10 mouse cellular contexts compared by ENCODE assay signal in the genomic region with DNA sequence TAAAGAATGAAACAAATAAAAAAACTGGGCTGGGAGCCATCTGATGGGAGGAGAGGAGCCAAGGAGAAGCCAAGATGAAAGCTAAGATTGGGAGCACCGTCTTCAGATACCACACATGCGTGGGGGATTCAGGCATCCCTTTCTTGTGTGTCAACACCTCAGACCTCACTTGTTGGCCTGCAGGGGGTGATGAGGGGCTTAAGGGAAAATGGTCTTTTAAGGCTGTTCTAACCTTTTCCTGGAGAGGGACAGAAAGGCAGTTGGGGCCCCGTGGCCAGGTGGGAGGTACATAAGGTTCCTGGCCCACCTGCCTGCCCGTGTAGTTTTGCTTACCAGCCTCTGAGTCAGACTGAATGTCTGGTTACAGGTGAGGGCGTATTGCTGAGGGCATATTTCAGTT. TPM values are rescaled to one million over a fixed set of nuclear protein-coding genes. Genes with fewer than 3 reads are reported as not detected.
DNase-seq lines count a peak whose midpoint lies in the region; ATAC-seq and TF ChIP-seq lines count a peak whose summit lies in the region.
"Had no signal": no experiment of that assay in that cellular context is flagged by ENCODE, and none has a peak within 500 bp of the region (broad histone marks: within the 10 kb centered on the region; RNA-seq: fewer than 3 reads in every experiment).

No protein-coding gene starts in this region.

- DNase-seq in heart, postnatal 14 days: no peak
- no peak for DNase-seq in lung, adult 2 months
- DNase-seq in left cerebral cortex, adult 8-10 months (ENCODE audit: low spot score in 2 of 2): no peak
- no peak for DNase-seq in left cerebral cortex, postnatal 36 days (ENCODE audit: low spot score in 2 of 2)

- peak overlapping the region; percentile 24; the same call in 1 of the 2 replicates for H3K27ac ChIP-seq in heart, embryonic 11.5 days (ENCODE audit: low read depth, low read length)
- H3K27ac ChIP-seq in lung, embryonic 16.5 days (ENCODE audit: low read length): no peak overlapping the region
- peak overlapping the region; percentile 94 for H3K27ac ChIP-seq in heart, embryonic 16.5 days (ENCODE audit: low read length)
- H3K27ac ChIP-seq: macrophage had no signal

- no peaks in the 10 kb centered on the region for H3K27me3 ChIP-seq in heart, embryonic 11.5 days (ENCODE audit: control insufficient read depth, insufficient read depth, low read length)
- no peaks in the 10 kb centered on the region for H3K27me3 ChIP-seq in lung, embryonic 16.5 days (ENCODE audit: control insufficient read depth, insufficient read depth, low read depth, low read length)
- no peaks in the 10 kb centered on the region for H3K27me3 ChIP-seq in heart, embryonic 16.5 days (ENCODE audit: control insufficient read depth, insufficient read depth, low read length)
- no peaks in the 10 kb centered on the region for H3K27me3 ChIP-seq in myocyte (ENCODE audit: control insufficient read depth, insufficient read depth, insufficient read length)

- TF ChIP-seq CTCF in lung, adult 2 months (IDR thresholded peaks at IDR 0.05; ENCODE audit: insufficient read depth, low read length): no peak

- peaks cover 28% of the 10 kb centered on the region for H3K36me3 ChIP-seq in heart, embryonic 11.5 days (ENCODE audit: control insufficient read depth, insufficient read depth, low read length)
- peaks cover 6% of the 10 kb centered on the region for H3K36me3 ChIP-seq in lung, embryonic 16.5 days (ENCODE audit: control insufficient read depth, insufficient read depth, low read length)
- H3K36me3 ChIP-seq in heart, embryonic 16.5 days (ENCODE audit: control insufficient read depth, insufficient read depth): peaks cover 40% of the 10 kb centered on the region
- peaks cover 40% of the 10 kb centered on the region for H3K36me3 ChIP-seq in myocyte (ENCODE audit: control insufficient read depth, insufficient read depth)

- WGBS in heart, embryonic 11.5 days (ENCODE audit: insufficient replicate concordance): 54% methylated on average over 5 of the region's 5 CpGs
- 62% methylated on average over 5 of the region's 5 CpGs for whole genome bisulfite sequencing in lung, embryonic 16.5 days
- 56% methylated on average over 5 of the region's 5 CpGs for WGBS in lung, adult 2 months
- 43% methylated on average over 5 of the region's 5 CpGs for WGBS in heart, embryonic 16.5 days

- H3K4me3 ChIP-seq in heart, embryonic 11.5 days (ENCODE audit: low read depth, low read length): peak overlapping the region; percentile 86
- peak overlapping the region; percentile 89 for H3K4me3 ChIP-seq in lung, embryonic 16.5 days (ENCODE audit: low read length)
- no peak overlapping the region for H3K4me3 ChIP-seq in lung, adult 2 months (replicated peaks; ENCODE audit: extremely low read depth, low read depth, low read length)
- peak overlapping the region; percentile 83 for H3K4me3 ChIP-seq in heart, embryonic 16.5 days (ENCODE audit: low read length)
- no peak overlapping the region for H3K4me3 ChIP-seq in myocyte

- H3K4me2 ChIP-seq in heart, embryonic 11.5 days: peak overlapping the region; percentile 67
- H3K4me2 ChIP-seq in lung, embryonic 16.5 days (ENCODE audit: low read depth, low read length): peak overlapping the region; percentile 97
- H3K4me2 ChIP-seq in heart, embryonic 16.5 days (ENCODE audit: low read depth, low read length): peak overlapping the region; percentile 86
- peak overlapping the region; percentile 35 for H3K4me2 ChIP-seq in myocyte (ENCODE audit: low read depth)

- intact Hi-C loops in heart, postnatal 14 days (cut with DNase I): no loop called here
- intact Hi-C loops in left cerebral cortex, postnatal 36 days (cut with DNase I): loop anchor here (5.0 kb wide), 1 partner anchor 50 kb away; no protein-coding TSS in a partner anchor

- no peak overlapping the region for H3ac ChIP-seq in myocyte (ENCODE audit: control insufficient read depth, insufficient read length)

- no peak for TF ChIP-seq POLR2A in lung, adult 2 months (IDR thresholded peaks at IDR 0.05; ENCODE audit: borderline replicate concordance, extremely low read depth, low read depth, low read length)
- no peak for TF ChIP-seq POLR2A in myocyte (IDR thresholded peaks at IDR 0.05; ENCODE audit: insufficient read length, low read depth)

- no peak for ATAC-seq in heart, embryonic 11.5 days (replicated peaks; ENCODE audit: insufficient number of reproducible peaks, low FRiP score, low TSS enrichment)
- no peak for ATAC-seq in lung, embryonic 16.5 days (ENCODE audit: low read depth)
- no peak for ATAC-seq in heart, embryonic 16.5 days (replicated peaks; ENCODE audit: extremely low read depth, insufficient read depth, low FRiP score)
- ATAC-seq: forebrain, embryonic 16.5 days had no signal

- H3K9me3 ChIP-seq in heart, embryonic 11.5 days (replicated peaks; ENCODE audit: control insufficient read depth, low read length): no peaks in the 10 kb centered on the region
- H3K9me3 ChIP-seq in lung, embryonic 16.5 days (ENCODE audit: control insufficient read depth, low read length): no peaks in the 10 kb centered on the region
- no peaks in the 10 kb centered on the region for H3K9me3 ChIP-seq in heart, embryonic 16.5 days (replicated peaks; ENCODE audit: control insufficient read depth, low read length)

- peaks cover 83% of the 10 kb centered on the region for H3K79me2 ChIP-seq in myocyte (ENCODE audit: control insufficient read depth, insufficient read depth)

- peak overlapping the region; percentile 58 for H3K9ac ChIP-seq in heart, embryonic 11.5 days (ENCODE audit: low read depth, low read length)
- no peak overlapping the region; the same call in 1 of the 2 replicates for H3K9ac ChIP-seq in lung, embryonic 16.5 days (ENCODE audit: low read length)
- peak overlapping the region; percentile 98 for H3K9ac ChIP-seq in heart, embryonic 16.5 days (ENCODE audit: low read length)

- peaks cover 63% of the 10 kb centered on the region for H3K4me1 ChIP-seq in heart, embryonic 11.5 days (ENCODE audit: control insufficient read depth, insufficient read depth, low read length)
- H3K4me1 ChIP-seq in lung, embryonic 16.5 days (replicated peaks; ENCODE audit: control insufficient read depth, insufficient read depth, low read length): peaks cover 20% of the 10 kb centered on the region
- H3K4me1 ChIP-seq in lung, adult 2 months (ENCODE audit: control insufficient read depth, insufficient read depth, low read length): peaks cover 18% of the 10 kb centered on the region
- H3K4me1 ChIP-seq in heart, embryonic 16.5 days (ENCODE audit: control insufficient read depth, insufficient read depth, low read length): peaks cover 55% of the 10 kb centered on the region

TF ChIP-seq in myocyte, 11 proteins besides CTCF, POLR2A, EP300 and RAD21:
- TF ChIP-seq POLR2AphosphoS2 (IDR thresholded peaks at IDR 0.05; ENCODE audit: insufficient read length, low read depth) (no peak), REST (IDR thresholded peaks at IDR 0.05; ENCODE audit: insufficient read depth, insufficient read length) (no peak), E2F4 (IDR thresholded peaks at IDR 0.05; ENCODE audit: insufficient read depth) (no peak), USF1 (IDR thresholded peaks at IDR 0.05; ENCODE audit: low read depth) (no peak), MYOG (IDR thresholded peaks at IDR 0.05; ENCODE audit: control insufficient read depth in 1 of 3, insufficient read depth in 1 of 3, insufficient read length in 2 of 3, low read depth in 2 of 3) (no peak), CEBPB (IDR thresholded peaks at IDR 0.05; ENCODE audit: insufficient read depth, poor library complexity, severe bottlenecking) (no peak), MYOD1 (IDR thresholded peaks at IDR 0.05; ENCODE audit: control insufficient read depth in 1 of 3, insufficient read length in 2 of 3, low read depth in 2 of 3) (no peak), SRF (IDR thresholded peaks at IDR 0.05; ENCODE audit: control insufficient read depth, insufficient read length, low read depth) (no peak)

RNA-seq across cellular contexts. Expression of a gene that starts 4.1 kb away (rescaled TPM):
- polyA plus RNA-seq in heart, embryonic 11.5 days (2014; fragmentation: Nextera tagmentation; extraction: Ambion mirVana): 19.1 and 22.8 TPM in 2 replicates
- total RNA-seq in heart, postnatal 14 days (2021): 100 to 1,000 TPM; 318 to 323 TPM
- 8.8 and 9.7 TPM in 2 replicates for polyA plus RNA-seq in lung, embryonic 16.5 days (2015; fragmentation: Nextera tagmentation; extraction: Ambion mirVana)
- 151 and 253 TPM in 2 replicates for polyA plus RNA-seq in lung, adult 2 months (2012; rRNA removed)
- polyA plus RNA-seq in heart, embryonic 16.5 days (2015; fragmentation: Nextera tagmentation; extraction: Ambion mirVana): 28.4 and 30.1 TPM in 2 replicates
- 29.8 TPM for polyA plus RNA-seq in myocyte (2012; fragmentation: generic; extraction: Trizol)
- total RNA-seq in left cerebral cortex, adult 8-10 months (2022): 10 to 100 TPM; 38.8 to 43.8 (median 41.5) TPM
- total RNA-seq in left cerebral cortex, postnatal 36 days (2021): 10 to 100 TPM; 37.9 to 39.1 TPM

Comparison
In these comparisons a context has a peak if more than half of its experiments do, and no peak if none do; other contexts are left out.
1. H3K4me3 ChIP-seq: peak in heart, embryonic 11.5 days (single experiment), lung, embryonic 16.5 days (single experiment) and heart, embryonic 16.5 days (single experiment); none in lung, adult 2 months (single experiment) and myocyte (single experiment).
2. H3K4me2 ChIP-seq: peak in every context shown above with its lines; median percentile 97 in lung, embryonic 16.5 days; 86 in heart, embryonic 16.5 days; 67 in heart, embryonic 11.5 days; 35 in myocyte.